Mouse (Mus musculus) spleen, adult 2 months (tissue): Measurements from ENCODE around the gene Igsf10.

ENCODE experiments used
- CTCF ChIP-seq: fragments of 200-500 bp; IDR thresholded peaks from 2 replicates; pipeline ENCODE4 v1.5.1; 2011; ENCODE audit warnings: mild to moderate bottlenecking, inconsistent platforms; ENCODE audit not compliant: insufficient read depth, insufficient read length, insufficient replicate concordance; ENCODE audit errors: extremely low read depth
- POLR2A ChIP-seq: fragments of 200-500 bp; IDR thresholded peaks from 2 replicates; pipeline ENCODE4 v1.6.1; 2011; ENCODE audit warnings: low read depth, low read length, inconsistent platforms

GRCm38 (mm10) chr3:59312610-59313009 is 31.6 kb downstream of the Igsf10 start:
- TF ChIP-seq CTCF = no peak
- no peak for TF ChIP-seq POLR2A
